Mouse (Mus musculus): Measurements from ENCODE around the gene Bcl11a.

Bcl11a gene

DNA sequence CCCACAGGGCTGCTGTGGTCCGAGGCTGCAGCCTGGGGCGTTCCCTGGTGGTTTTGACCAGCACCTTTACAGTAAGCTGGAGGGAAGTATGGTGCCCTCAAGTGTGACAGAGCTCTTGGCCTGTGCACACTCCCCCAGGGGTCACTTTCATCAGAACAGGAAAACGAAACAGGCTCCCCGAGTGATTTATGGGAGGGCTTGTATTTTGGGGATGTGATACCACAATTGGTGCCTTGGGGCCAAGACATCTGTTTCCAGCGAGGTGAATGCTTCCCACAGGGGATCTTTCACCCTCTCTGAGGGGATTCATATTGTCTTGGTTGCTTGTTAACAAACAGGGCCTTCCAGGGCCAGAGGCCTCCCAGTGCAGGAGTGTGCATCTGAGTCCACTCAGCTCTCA is 122.5 kb downstream of the Bcl11a start:
- DNase-seq (ENCODE audit: low read depth, low spot score): no peak

DNA sequence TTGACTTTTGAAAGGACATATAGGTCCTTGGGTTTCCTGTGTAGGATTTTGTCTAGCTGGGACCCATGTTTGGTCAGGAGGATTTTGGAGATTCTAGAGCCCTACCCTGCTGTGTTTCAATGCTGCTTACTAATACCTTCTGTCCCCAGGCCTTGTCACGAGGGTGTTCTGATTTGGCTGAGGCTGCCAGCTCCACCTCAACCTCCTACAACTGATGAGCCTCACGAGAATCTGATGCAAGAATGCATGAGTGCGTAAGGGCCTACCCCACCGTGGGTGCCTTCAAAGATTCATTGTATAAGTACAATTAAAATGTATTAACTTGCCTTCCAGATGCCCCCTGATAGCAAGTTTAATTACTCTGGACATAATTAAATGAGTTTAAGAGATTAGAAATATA is 123.4 kb downstream of the Bcl11a start:
- no peak for DNase-seq (ENCODE audit: low read depth, low spot score)

DNA sequence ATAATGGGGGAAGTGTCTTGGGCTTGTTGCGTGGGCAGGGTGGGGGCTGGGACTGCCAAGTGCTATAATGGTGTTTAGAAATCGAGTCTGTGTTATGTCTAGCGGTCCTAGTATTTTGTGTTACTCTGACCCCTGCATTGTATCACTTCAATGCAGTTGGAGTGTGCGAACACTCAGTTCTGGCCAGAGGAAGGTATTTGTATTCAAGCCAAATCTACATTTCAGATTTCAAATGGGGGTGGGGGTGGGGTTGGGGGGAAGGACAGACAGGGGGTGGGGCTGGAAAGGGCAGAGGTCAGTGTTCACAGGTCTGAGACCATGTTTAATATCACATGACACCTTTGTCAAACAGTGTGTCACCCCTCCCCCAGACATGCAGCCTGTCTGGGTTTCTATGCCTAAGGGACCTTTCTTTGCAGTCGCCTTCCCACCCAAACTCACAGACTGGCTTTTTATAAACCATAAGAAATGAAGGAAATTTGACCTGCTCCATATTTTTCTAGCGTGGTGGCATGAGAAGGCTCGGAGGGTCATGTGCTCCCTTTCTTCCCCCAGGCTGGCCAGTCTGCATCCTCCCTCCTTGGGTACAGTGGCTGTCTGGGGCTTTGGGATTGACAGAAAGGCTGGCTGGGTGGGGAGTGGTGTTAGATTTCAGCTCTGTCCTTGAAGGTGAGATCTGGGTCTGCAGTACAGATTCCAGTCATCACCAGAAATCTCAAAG is 124.9 kb downstream of the Bcl11a start:
- DNase-seq (ENCODE audit: low read depth, low spot score): no peak

DNA sequence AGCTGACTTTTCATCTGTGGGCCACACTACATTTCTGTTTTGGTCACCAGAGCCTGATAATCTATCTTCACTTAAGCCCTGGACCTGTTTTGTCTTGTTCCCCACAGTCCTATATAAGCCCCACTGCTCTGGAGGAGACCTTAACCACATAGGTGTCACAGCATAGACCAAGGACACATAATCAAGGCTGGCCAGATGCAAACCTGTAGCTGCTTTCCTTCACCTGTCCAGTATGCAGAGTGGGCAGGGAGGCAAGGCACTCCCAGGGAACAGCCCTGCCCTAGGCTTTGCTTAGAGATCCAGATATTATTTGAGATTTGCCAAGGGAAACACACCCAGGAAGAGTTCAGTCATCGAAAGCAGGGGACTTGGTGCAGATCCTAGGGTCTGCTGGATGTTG is 125.6 kb downstream of the Bcl11a start:
- DNase-seq (ENCODE audit: low read depth, low spot score): no peak

DNA sequence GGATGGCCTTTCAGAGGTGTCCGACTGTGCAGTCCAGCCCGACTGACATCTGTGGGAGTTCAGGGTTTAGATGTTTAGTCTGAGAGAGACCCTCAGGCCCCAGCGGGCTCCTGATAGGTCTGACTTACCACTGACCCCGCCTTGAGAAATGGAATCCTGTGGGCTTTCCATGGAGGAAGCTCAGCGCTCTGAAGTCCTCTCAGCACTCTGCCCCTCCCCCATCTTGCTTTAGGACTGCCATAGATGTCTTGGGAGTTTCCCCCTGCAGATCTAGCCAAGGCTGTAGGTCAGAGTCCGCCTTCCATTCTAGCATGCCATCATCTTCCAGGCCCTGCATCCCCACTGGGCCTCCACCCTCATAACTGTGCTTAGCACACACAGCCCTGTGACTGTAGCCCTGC is 131.1 kb downstream of the Bcl11a start:
- DNase-seq (ENCODE audit: low read depth, low spot score): no peak

DNA sequence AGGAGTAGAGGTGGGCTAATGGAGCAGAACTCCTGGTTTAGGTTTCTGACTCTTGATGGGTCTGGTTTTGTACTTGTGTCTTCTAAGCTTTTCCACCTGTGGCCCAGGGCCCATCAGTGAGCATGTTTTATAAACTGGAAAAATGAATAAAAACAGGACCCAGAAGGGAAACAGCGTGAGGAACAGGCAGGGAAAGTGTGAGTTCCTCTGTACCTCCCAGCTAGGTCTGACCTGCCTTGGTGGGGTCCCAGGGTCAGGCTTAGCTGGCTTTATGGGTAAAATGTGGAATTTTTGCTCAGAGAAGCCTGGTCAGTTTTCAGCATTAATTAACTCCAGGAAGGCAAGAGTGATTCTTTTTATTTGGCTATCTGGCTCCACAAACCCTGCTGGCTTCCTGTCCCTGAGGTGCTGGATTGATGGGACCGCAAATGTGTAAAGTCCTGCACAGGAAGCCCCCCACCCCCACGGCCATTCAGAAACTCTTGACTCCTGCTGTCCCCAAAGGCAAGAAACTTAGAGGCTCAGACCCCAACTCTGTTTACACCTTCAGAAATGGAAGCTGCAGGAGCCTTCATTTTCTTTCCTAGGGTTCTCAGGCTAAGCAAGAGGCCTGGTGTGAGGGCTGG is 136.8 kb downstream of the Bcl11a start:
- no peak for DNase-seq (ENCODE audit: low read depth, low spot score)

DNA sequence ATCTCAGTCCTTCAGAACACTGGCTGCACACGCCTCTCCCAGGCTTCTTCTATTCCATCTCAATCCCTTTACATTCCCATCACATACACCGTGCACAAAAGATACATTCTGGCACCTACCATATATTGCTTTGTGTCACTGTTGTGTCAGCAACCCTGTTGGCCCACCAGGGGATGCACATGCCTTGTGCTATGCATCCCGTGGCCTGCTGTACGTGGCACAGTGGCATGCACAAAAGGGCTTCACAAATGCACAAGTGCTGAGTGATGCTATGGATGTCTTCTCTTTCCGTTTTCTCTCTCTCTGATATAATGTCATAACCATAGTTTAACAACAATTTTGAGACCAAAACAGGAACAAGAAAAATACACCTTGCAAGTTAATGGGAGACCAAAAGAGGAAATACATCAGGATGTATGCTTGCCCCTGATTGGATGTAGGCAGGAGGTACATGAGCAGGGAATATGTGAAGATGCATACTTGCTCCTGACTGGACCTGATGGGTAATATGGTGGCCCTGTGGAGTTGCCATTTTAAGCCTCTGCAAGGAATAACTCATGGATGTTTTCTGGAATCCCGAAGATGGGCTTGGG is 140.0 kb downstream of the Bcl11a start:
- no peak for DNase-seq (ENCODE audit: low read depth, low spot score)

DNA sequence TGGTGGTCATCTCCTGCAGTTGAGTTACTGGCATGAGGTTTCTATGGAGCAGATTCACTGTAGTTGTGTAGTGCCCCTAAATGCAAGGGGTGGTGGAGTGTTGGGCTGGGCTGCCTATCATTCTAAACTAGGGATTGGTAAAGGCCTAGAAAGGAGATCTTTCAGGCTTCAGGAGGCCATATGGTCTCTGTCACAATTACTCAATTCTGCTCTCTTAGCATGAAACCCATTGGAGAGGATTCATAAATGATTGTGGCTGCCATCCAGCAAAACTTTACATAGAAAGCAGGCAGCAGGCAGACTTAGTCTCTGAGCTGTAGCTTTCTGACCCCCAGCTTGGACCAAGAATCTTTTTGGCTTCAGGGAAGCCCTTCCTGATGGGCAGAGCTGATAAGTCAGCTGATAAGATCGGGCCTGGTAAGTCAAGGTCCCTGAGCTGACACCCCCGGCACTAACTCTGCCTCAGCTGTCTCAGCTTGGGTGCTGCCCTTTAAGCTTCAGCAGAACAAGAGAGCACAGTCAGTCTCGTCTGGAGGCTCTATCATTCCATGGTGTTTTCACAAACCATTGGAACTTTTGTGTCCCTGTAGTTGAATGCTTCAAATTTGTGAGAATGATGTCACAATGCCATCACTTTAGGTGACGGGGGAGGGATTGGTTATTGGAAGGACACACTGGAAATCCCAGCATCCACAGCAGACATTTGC is 143.9 kb downstream of the Bcl11a start:
- DNase-seq (ENCODE audit: low read depth, low spot score): no peak

Data from CD4-positive, CD25-positive, alpha-beta regulatory T cell, adult 2 months (primary cell).